Mouse (Mus musculus) ES-Bruce4 (cell line): ENCODE measurements around the gene Pcolce2. TPM values are rescaled to one million over a fixed set of nuclear protein-coding genes. Genes with fewer than 3 reads are reported as not detected.

ENCODE experiments used
- H3K27ac ChIP-seq: 2 replicates; pipeline ENCODE4 v1.5.1; 2012; ENCODE audit warnings: low read length, inconsistent platforms; ENCODE audit not compliant: insufficient read depth
- H3K27me3 ChIP-seq: 2 replicates; pipeline ENCODE4 v1.6.1; 2012; ENCODE audit warnings: mild to moderate bottlenecking, low read length, inconsistent platforms; ENCODE audit not compliant: control insufficient read depth, poor library complexity, insufficient read depth, severe bottlenecking
- H3K36me3 ChIP-seq: 2 replicates; pipeline ENCODE4 v1.6.1; 2012; ENCODE audit warnings: inconsistent platforms, mild to moderate bottlenecking, low read length, moderate library complexity; ENCODE audit not compliant: control insufficient read depth, poor library complexity, insufficient read depth, severe bottlenecking
- H3K4me1 ChIP-seq: one replicate; pipeline ENCODE4 v1.8.1; 2011; ENCODE audit warnings: low read length; ENCODE audit not compliant: control insufficient read depth, insufficient read depth
- H3K4me3 ChIP-seq: 2 replicates; pipeline ENCODE4 v1.5.1; 2011; ENCODE audit warnings: low read depth, mild to moderate bottlenecking, low read length
- H3K9ac ChIP-seq: 2 replicates; pipeline ENCODE4 v1.6.1; 2012; ENCODE audit warnings: low read depth, mild to moderate bottlenecking, inconsistent platforms; ENCODE audit not compliant: poor library complexity, severe bottlenecking
- H3K9me3 ChIP-seq: replicated peaks from 2 replicates; pipeline ENCODE4 v1.6.1; 2012; ENCODE audit warnings: mild to moderate bottlenecking, low read length, inconsistent platforms; ENCODE audit not compliant: control insufficient read depth, poor library complexity, insufficient read depth, severe bottlenecking
- CTCF ChIP-seq: IDR thresholded peaks from one replicate; pipeline ENCODE4 v1.8.1; 2011; ENCODE audit warnings: low read depth, low read length
- EP300 ChIP-seq: IDR thresholded peaks from 2 replicates; pipeline ENCODE4 v1.6.1; 2011; ENCODE audit warnings: low read depth, low read length; ENCODE audit not compliant: insufficient read depth
- POLR2A ChIP-seq: IDR thresholded peaks from one replicate; pipeline ENCODE4 v1.8.1; 2011; ENCODE audit warnings: low read length; ENCODE audit not compliant: insufficient read depth
- polyA plus RNA-seq: library from polyadenylated mRNA; stranded (reverse); fragments of >200 nt; gene quantifications from 2 replicates; pipeline ENCODE4 v1.2.4, GENCODE M21; 2011; ENCODE audit warnings: low read depth; ENCODE audit not compliant: missing spikeins, insufficient read depth, insufficient read length

Pcolce2 gene
- polyA plus RNA-seq, 1 experiment = 9.8 TPM

DNA sequence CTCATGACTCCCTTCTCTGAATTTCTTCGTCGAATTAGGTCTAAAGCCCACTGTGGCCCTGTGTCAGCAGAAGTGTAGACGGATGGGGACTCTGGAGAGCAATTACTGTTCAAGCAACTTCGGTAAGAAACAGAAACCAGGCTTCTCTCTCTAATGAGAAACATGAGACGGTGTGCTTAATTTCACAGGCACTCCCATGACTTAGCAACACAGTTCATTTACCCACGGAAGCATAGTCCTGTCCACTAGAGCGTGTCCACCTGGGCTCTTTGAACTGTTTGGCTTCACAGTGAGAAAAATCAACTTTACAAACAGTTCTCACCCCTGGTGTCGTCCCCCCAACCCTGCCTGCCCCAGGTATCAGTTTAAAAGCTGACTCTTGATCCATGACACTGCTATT, 55.4 kb downstream of the Pcolce2 start:
- Histone ChIP-seq H3K9me3 (no peaks in the 10 kb centered on the region), H3K36me3 (no peaks in the 10 kb centered on the region), H3K4me3 (no peak overlapping the region), H3K27ac (no peak overlapping the region), H3K4me1 (no peaks in the 10 kb centered on the region), H3K9ac (no peak overlapping the region), H3K27me3 (no peaks in the 10 kb centered on the region)
- TF ChIP-seq CTCF (no peak), POLR2A (no peak), EP300 (no peak)

- H3K9ac ChIP-seq = no peak overlapping the region
- no peaks in the 10 kb centered on the region for H3K36me3 ChIP-seq
- H3K9me3 ChIP-seq = no peaks in the 10 kb centered on the region
- H3K27ac ChIP-seq = no peak overlapping the region
- H3K4me3 ChIP-seq = no peak overlapping the region
- no peak for TF ChIP-seq CTCF
- no peaks in the 10 kb centered on the region for H3K4me1 ChIP-seq
- no peaks in the 10 kb centered on the region for H3K27me3 ChIP-seq
Measured at GRCm38 (mm10) chr9:95693528-95694100, 56.2 kb downstream of the Pcolce2 start.

DNA sequence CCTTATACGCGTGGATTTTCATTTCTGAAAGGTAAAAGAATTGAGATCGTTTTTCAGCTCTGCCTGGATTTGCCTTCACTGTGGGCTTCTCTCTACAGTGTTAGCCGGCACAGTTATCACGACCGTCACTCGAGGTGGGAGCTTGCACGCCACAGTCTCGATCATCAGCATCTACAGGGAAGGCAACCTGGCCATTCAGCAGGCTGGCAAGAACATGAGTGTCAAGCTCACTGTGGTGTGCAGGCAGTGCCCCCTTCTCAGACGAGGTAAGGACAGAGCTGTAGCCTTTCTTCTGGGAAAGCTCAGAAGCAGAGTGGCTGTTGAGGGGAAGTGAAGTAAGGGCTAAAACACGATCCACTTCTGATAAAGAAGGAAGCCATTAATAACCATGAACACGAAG, 57.1 kb downstream of the Pcolce2 start:
- TF ChIP-seq POLR2A (no peak), CTCF (no peak)
- no peaks in the 10 kb centered on the region for H3K9me3 ChIP-seq
- no peak overlapping the region for H3K9ac ChIP-seq
- no peak overlapping the region for H3K4me3 ChIP-seq
- H3K27ac ChIP-seq = no peak overlapping the region
- H3K27me3 ChIP-seq = no peaks in the 10 kb centered on the region
- no peaks in the 10 kb centered on the region for H3K36me3 ChIP-seq
- H3K4me1 ChIP-seq = no peaks in the 10 kb centered on the region

DNA sequence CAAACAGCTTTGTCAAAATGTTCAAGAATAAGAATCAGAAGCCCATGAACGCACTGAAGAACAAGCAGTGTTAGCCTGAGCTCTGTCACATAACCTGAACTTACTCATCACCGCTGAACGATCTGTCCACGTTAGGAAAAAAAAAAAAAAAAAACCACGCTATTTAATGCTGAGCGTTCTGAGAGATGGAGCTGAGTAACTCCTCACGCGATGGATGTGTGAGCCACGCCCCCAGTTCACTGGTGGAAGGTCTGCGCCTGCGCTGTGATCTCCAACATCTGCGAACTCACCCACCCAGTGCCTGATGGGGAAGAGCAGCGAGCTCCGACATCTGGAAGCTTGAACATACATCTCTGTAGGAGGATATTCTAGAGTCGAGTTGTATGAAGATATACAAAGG, 57.6 kb downstream of the Pcolce2 start:
- TF ChIP-seq CTCF (no peak), POLR2A (no peak), EP300 (no peak)
- Histone ChIP-seq H3K36me3 (no peaks in the 10 kb centered on the region), H3K27ac (no peak overlapping the region), H3K4me1 (no peaks in the 10 kb centered on the region), H3K4me3 (no peak overlapping the region), H3K9ac (no peak overlapping the region), H3K9me3 (no peaks in the 10 kb centered on the region), H3K27me3 (no peaks in the 10 kb centered on the region)

DNA sequence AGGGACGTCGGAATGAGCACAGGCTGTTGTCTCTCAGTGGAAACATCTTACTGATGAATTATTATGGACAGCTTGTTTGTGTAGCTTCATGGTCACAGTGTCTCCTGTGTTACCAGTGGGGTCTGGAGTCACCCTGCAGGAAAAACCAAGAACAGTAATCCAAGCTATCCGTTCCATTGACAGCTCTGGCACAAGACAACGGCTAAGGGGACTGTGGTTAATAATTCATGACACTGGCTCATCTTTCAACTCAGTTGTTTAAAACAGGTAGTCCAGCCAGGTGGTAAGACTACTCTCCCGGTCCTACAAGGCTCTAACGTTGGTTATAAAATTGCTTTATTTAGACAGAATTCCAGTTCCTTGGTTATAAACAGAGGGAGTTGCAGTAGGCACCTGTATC, 59.2 kb downstream of the Pcolce2 start:
- no peak overlapping the region for H3K27ac ChIP-seq
- no peak for TF ChIP-seq CTCF
- no peak for TF ChIP-seq EP300
- TF ChIP-seq POLR2A = no peak
- H3K4me1 ChIP-seq = no peaks in the 10 kb centered on the region
- H3K27me3 ChIP-seq = no peaks in the 10 kb centered on the region
- no peak overlapping the region for H3K9ac ChIP-seq
- no peaks in the 10 kb centered on the region for H3K36me3 ChIP-seq
- H3K4me3 ChIP-seq = no peak overlapping the region
- H3K9me3 ChIP-seq = no peaks in the 10 kb centered on the region

DNA sequence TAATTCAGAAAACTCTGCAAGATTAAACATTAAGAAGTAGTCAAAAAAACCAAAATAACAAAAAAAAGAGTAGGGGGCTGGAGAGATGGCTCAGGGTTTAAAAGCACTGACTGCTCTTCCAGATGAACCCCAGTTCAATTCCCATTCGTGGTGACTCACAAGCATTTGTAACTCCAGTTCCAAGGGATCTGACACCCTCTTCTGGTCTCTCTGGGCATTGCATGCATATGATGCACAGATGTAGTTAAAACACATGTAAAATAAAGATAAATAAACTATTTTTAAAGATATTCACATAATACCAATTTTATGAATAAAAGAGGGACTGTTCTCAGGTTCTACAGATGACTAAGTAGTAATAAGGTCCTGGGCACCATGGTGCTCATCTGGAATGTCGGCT, 60.4 kb downstream of the Pcolce2 start:
- Histone ChIP-seq H3K27ac (no peak overlapping the region), H3K4me1 (no peaks in the 10 kb centered on the region), H3K9me3 (no peaks in the 10 kb centered on the region), H3K4me3 (no peak overlapping the region), H3K36me3 (no peaks in the 10 kb centered on the region), H3K9ac (no peak overlapping the region), H3K27me3 (no peaks in the 10 kb centered on the region)
- no peak for TF ChIP-seq POLR2A
- peak; percentile 19 for TF ChIP-seq CTCF
- no peak for TF ChIP-seq EP300
